Mouse (Mus musculus) forebrain, postnatal 0 days (tissue): ENCODE measurements around the gene Abhd2. TPM values are rescaled to one million over a fixed set of nuclear protein-coding genes. Genes with fewer than 3 reads are reported as not detected.

Experiments used
- ATAC-seq: fragments of 200-750 bp; cut with Nextera tagmentation; 2 replicates; pipeline ENCODE4 v1.8.0; 2017; ENCODE audit warnings: mild to moderate bottlenecking, moderate library complexity
- DNase-seq: peaks from one replicate; pipeline ENCODE4 v3.0.0-alpha.2; 2015
- H3K27ac ChIP-seq: fragments of 300-500 bp; sonication (generic); 2 replicates; pipeline ENCODE4 v1.5.1; 2014; ENCODE audit warnings: low read depth, mild to moderate bottlenecking, antibody characterized with exemption, low read length, moderate library complexity, mixed read lengths
- H3K27me3 ChIP-seq: fragments of 300-500 bp; sonication (generic); 2 replicates; pipeline ENCODE4 v1.6.1; 2014; ENCODE audit warnings: mild to moderate bottlenecking, low read length, mixed read lengths; ENCODE audit not compliant: insufficient read depth
- H3K36me3 ChIP-seq: fragments of 300-500 bp; sonication (generic); 2 replicates; pipeline ENCODE4 v1.6.1; 2014; ENCODE audit warnings: mild to moderate bottlenecking, moderate library complexity; ENCODE audit not compliant: insufficient read depth
- H3K4me1 ChIP-seq: fragments of 300-500 bp; sonication (generic); 2 replicates; pipeline ENCODE4 v1.6.1; 2014; ENCODE audit warnings: antibody characterized with exemption; ENCODE audit not compliant: insufficient read depth
- H3K4me2 ChIP-seq: fragments of 300-500 bp; sonication (generic); 2 replicates; pipeline ENCODE4 v1.6.1; 2014; ENCODE audit warnings: low read depth, mild to moderate bottlenecking, moderate library complexity
- H3K4me3 ChIP-seq: fragments of 300-500 bp; sonication (generic); 2 replicates; pipeline ENCODE4 v1.5.1; 2014; ENCODE audit warnings: low read depth, low read length, mixed read lengths
- H3K9ac ChIP-seq: fragments of 300-500 bp; sonication (generic); 2 replicates; pipeline ENCODE4 v1.6.1; 2014; ENCODE audit warnings: mild to moderate bottlenecking
- H3K9me3 ChIP-seq: fragments of 300-500 bp; sonication (generic); 2 replicates; pipeline ENCODE4 v1.6.1; 2016; ENCODE audit warnings: low read length
- CTCF ChIP-seq: sonication (generic); IDR thresholded peaks from 2 replicates; pipeline ENCODE4 v1.5.1; 2016; ENCODE audit warnings: antibody characterized with exemption, control low read depth, low read depth
- whole genome bisulfite sequencing: fragments of 180-500 bp; shearing (Covaris S2); extraction: QIAGEN DNeasy Blood & Tissue Kit; methylation state at CpG from one replicate; pipeline ENCODE4 v1.1.7; 2014; 5-methylcytosine and 5-hydroxymethylcytosine counted together
- polyA plus RNA-seq: library from polyadenylated mRNA; unstranded; fragments of >200 nt; fragmentation: Nextera tagmentation; extraction: Ambion mirVana; gene quantifications from 2 replicates; pipeline ENCODE4 v1.2.1, GENCODE M21; 2015
- total RNA-seq: library from RNA; depleted of rRNA; stranded (reverse); fragments of >200 nt; gene quantifications from 2 replicates; pipeline ENCODE4 v1.2.3, GENCODE M21; 2014

Abhd2 gene
- total and polyA plus RNA-seq, 2 experiments from 2014 or later: 26.0 to 88.0 TPM

- H3K4me1 ChIP-seq: peaks cover 15% of the 10 kb centered on the region
- H3K27me3 ChIP-seq: no peaks in the 10 kb centered on the region
- no peaks in the 10 kb centered on the region for H3K36me3 ChIP-seq
- ATAC-seq (peak; percentile 28; the same call in 1 of the 2 replicates), DNase-seq (no peak)
- H3K9ac ChIP-seq: no peak overlapping the region
- WGBS: 35% methylated on average over 12 of the region's 12 CpGs
- TF ChIP-seq CTCF: no peak
- H3K27ac ChIP-seq: peak overlapping the region; percentile 73
- H3K4me3 ChIP-seq: no peak overlapping the region
- no peaks in the 10 kb centered on the region for H3K9me3 ChIP-seq
- H3K4me2 ChIP-seq: no peak overlapping the region
Measured at GRCm38 (mm10) chr7:79313519-79314059, 40.6 kb downstream of the Abhd2 start.

- H3K4me1 ChIP-seq: peaks cover 13% of the 10 kb centered on the region
Measured at GRCm38 (mm10) chr7:79314517-79314916, 41.5 kb downstream of the Abhd2 start.

GRCm38 (mm10) chr7:79315149-79315548 is 42.1 kb downstream of the Abhd2 start:
- Histone ChIP-seq H3K4me1 (peaks cover 13% of the 10 kb centered on the region), H3K27ac (no peak overlapping the region)

More at GRCm38 (mm10) chr7:79314517-79314916, 41.5 kb downstream of the Abhd2 start:
- DNase-seq (no peak), ATAC-seq (no peak)
- H3K9ac ChIP-seq: no peak overlapping the region
- H3K27ac ChIP-seq: no peak overlapping the region
- H3K9me3 ChIP-seq: no peaks in the 10 kb centered on the region
- H3K27me3 ChIP-seq: no peaks in the 10 kb centered on the region
- H3K4me3 ChIP-seq: no peak overlapping the region
- TF ChIP-seq CTCF: no peak
- H3K36me3 ChIP-seq: no peaks in the 10 kb centered on the region
- WGBS: 81% methylated on average over 5 of the region's 5 CpGs
- H3K4me2 ChIP-seq: no peak overlapping the region

GRCm38 (mm10) chr7:79316069-79316695 is 43.2 kb downstream of the Abhd2 start:
- ATAC-seq: no peak
- WGBS: 17% methylated on average over 10 of the region's 10 CpGs
- Histone ChIP-seq H3K4me3 (no peak overlapping the region), H3K27me3 (no peaks in the 10 kb centered on the region), H3K4me2 (no peak overlapping the region), H3K9me3 (no peaks in the 10 kb centered on the region), H3K36me3 (no peaks in the 10 kb centered on the region), H3K4me1 (peaks cover 7% of the 10 kb centered on the region; the same call in 1 of the 2 replicates), H3K9ac (no peak overlapping the region), H3K27ac (no peak overlapping the region)
- TF ChIP-seq CTCF: no peak
- DNase-seq: no peak

More at GRCm38 (mm10) chr7:79315149-79315548, 42.1 kb downstream of the Abhd2 start:
- Histone ChIP-seq H3K36me3 (no peaks in the 10 kb centered on the region), H3K4me2 (no peak overlapping the region), H3K9me3 (no peaks in the 10 kb centered on the region), H3K27me3 (no peaks in the 10 kb centered on the region), H3K9ac (no peak overlapping the region), H3K4me3 (no peak overlapping the region)
- no peak for TF ChIP-seq CTCF
- WGBS: 64% methylated on average over 8 of the region's 8 CpGs
- DNase-seq (no peak), ATAC-seq (no peak)

GRCm38 (mm10) chr7:79317576-79317975 is 44.6 kb downstream of the Abhd2 start:
- Histone ChIP-seq H3K9me3 (no peaks in the 10 kb centered on the region), H3K27ac (no peak overlapping the region), H3K4me3 (no peak overlapping the region), H3K36me3 (no peaks in the 10 kb centered on the region), H3K9ac (no peak overlapping the region), H3K4me2 (no peak overlapping the region), H3K4me1 (peaks cover 4% of the 10 kb centered on the region; the same call in 1 of the 2 replicates), H3K27me3 (no peaks in the 10 kb centered on the region)
- DNase-seq (no peak), ATAC-seq (no peak)
- 64% methylated on average over 7 of the region's 7 CpGs for WGBS
- no peak for TF ChIP-seq CTCF

GRCm38 (mm10) chr7:79318110-79318801 is 45.3 kb downstream of the Abhd2 start:
- Histone ChIP-seq H3K9me3 (no peaks in the 10 kb centered on the region), H3K4me1 (no peaks in the 10 kb centered on the region; the same call in 1 of the 2 replicates), H3K36me3 (0 out of 2 replicates have a peak, but pooled peaks cover 1% of the 10 kb centered on the region), H3K4me2 (no peak overlapping the region), H3K4me3 (no peak overlapping the region), H3K9ac (no peak overlapping the region), H3K27me3 (no peaks in the 10 kb centered on the region), H3K27ac (no peak overlapping the region)
- no peak for TF ChIP-seq CTCF
- WGBS: 60% methylated on average over 13 of the region's 13 CpGs
- DNase-seq (no peak), ATAC-seq (no peak)

GRCm38 (mm10) chr7:79323855-79324254 is 50.9 kb downstream of the Abhd2 start:
- Histone ChIP-seq H3K4me3 (no peak overlapping the region), H3K9me3 (no peaks in the 10 kb centered on the region), H3K4me1 (no peaks in the 10 kb centered on the region), H3K9ac (no peak overlapping the region), H3K4me2 (no peak overlapping the region), H3K27ac (no peak overlapping the region), H3K36me3 (peaks cover 52% of the 10 kb centered on the region), H3K27me3 (no peaks in the 10 kb centered on the region)
- DNase-seq (no peak), ATAC-seq (no peak)
- WGBS: 45% methylated on average over 8 of the region's 8 CpGs
- no peak for TF ChIP-seq CTCF
